Mouse (Mus musculus) embryonic facial prominence, embryonic 15.5 days (tissue): ENCODE data around the gene Plekhg1. TPM values are rescaled to one million over a fixed set of nuclear protein-coding genes. Genes with fewer than 3 reads are reported as not detected.
A peak's percentile ranks its signal among the peaks of the same experiment; 100 is the strongest.

Source experiments
- ATAC-seq: fragments of 200-750 bp; cut with Nextera tagmentation; 2 replicates; pipeline ENCODE4 v1.8.0; 2017; ENCODE audit warnings: low read depth, moderate TSS enrichment; ENCODE audit not compliant: insufficient number of reproducible peaks, low FRiP score, low TSS enrichment
- H3K27ac ChIP-seq: fragments of 300-500 bp; sonication (generic); replicated peaks from 2 replicates; pipeline ENCODE4 v1.5.1; 2015; ENCODE audit warnings: mild to moderate bottlenecking, inconsistent platforms
- H3K27me3 ChIP-seq: fragments of 300-500 bp; sonication (generic); 2 replicates; pipeline ENCODE4 v1.6.1; 2015; ENCODE audit warnings: inconsistent platforms
- H3K36me3 ChIP-seq: fragments of 300-500 bp; sonication (generic); 2 replicates; pipeline ENCODE4 v1.6.1; 2015; ENCODE audit warnings: mild to moderate bottlenecking, inconsistent platforms
- H3K4me1 ChIP-seq: fragments of 300-500 bp; sonication (generic); 2 replicates; pipeline ENCODE4 v1.6.1; 2015; ENCODE audit warnings: inconsistent platforms
- H3K4me2 ChIP-seq: fragments of 300-500 bp; sonication (generic); replicated peaks from 2 replicates; pipeline ENCODE4 v1.6.1; 2015; ENCODE audit warnings: mild to moderate bottlenecking, inconsistent platforms
- H3K4me3 ChIP-seq: fragments of 300-500 bp; sonication (generic); replicated peaks from 2 replicates; pipeline ENCODE4 v1.5.1; 2015; ENCODE audit warnings: mild to moderate bottlenecking, inconsistent platforms
- H3K9ac ChIP-seq: fragments of 300-500 bp; sonication (generic); 2 replicates; pipeline ENCODE4 v1.6.1; 2015; ENCODE audit warnings: inconsistent platforms
- H3K9me3 ChIP-seq: fragments of 300-500 bp; sonication (generic); replicated peaks from 2 replicates; pipeline ENCODE4 v1.6.1; 2016; ENCODE audit warnings: inconsistent platforms
- WGBS: fragments of 180-500 bp; shearing (Covaris S2); methylation state at CpG from one replicate; pipeline ENCODE4 v1.1.7; 2015; 5-methylcytosine and 5-hydroxymethylcytosine counted together
- polyA plus RNA-seq: library from polyadenylated mRNA; unstranded; fragments of >200 nt; fragmentation: Nextera tagmentation; extraction: Ambion mirVana; gene quantifications from 2 replicates; pipeline ENCODE4 v1.2.1, GENCODE M21; 2015

Gene Plekhg1
- polyA plus RNA-seq, 1 experiment from 2014 or later = 15.3 TPM

GRCm38 (mm10) chr10:3972237-3972636 is 232.1 kb downstream of the Plekhg1 start:
- 80% methylated on average over 9 of the region's 9 CpGs for WGBS
- H3K4me3 ChIP-seq = no peak overlapping the region; the same call in 1 of the 2 replicates
- H3K27me3 ChIP-seq = no peaks in the 10 kb centered on the region
- ATAC-seq = no peak
- peaks cover 18% of the 10 kb centered on the region for H3K4me1 ChIP-seq
- peak overlapping the region; percentile 96; the same call in 1 of the 2 replicates for H3K4me2 ChIP-seq
- H3K36me3 ChIP-seq = no peaks in the 10 kb centered on the region
- peak overlapping the region; percentile 89; the same call in 1 of the 2 replicates for H3K27ac ChIP-seq
- no peaks in the 10 kb centered on the region for H3K9me3 ChIP-seq
- no peak overlapping the region for H3K9ac ChIP-seq

- Histone ChIP-seq H3K4me1 (peaks cover 18% of the 10 kb centered on the region), H3K27me3 (no peaks in the 10 kb centered on the region), H3K27ac (peak within 1 kb of the TSS; percentile 89), H3K4me3 (peak within 1 kb of the TSS; percentile 63), H3K9me3 (no peaks in the 10 kb centered on the region), H3K9ac (peak within 1 kb of the TSS; percentile 66), H3K4me2 (peak within 1 kb of the TSS; percentile 96), H3K36me3 (no peaks in the 10 kb centered on the region)
- WGBS = under 1% methylated on average over 40 of the region's 40 CpGs
- peak; percentile 61 for ATAC-seq
These were observed 232.9 kb downstream of the Plekhg1 start, which contains the start of gene Mthfd1l for GRCm38 (mm10) chr10:3972981-3973588. Gene Mthfd1l (plus strand): TSS chr10:3973118.

GRCm38 (mm10) chr10:3973589-3974070 is 233.5 kb downstream of the Plekhg1 start:
- peak overlapping the region; percentile 66 for H3K9ac ChIP-seq
- under 1% methylated on average over 39 of the region's 39 CpGs for WGBS

GRCm38 (mm10) chr10:3974380-3974779 is 234.2 kb downstream of the Plekhg1 start:
- no peaks in the 10 kb centered on the region for H3K27me3 ChIP-seq
- no peak overlapping the region for H3K9ac ChIP-seq
- peaks cover 7% of the 10 kb centered on the region; the same call in 1 of the 2 replicates for H3K36me3 ChIP-seq
- no peak overlapping the region for H3K27ac ChIP-seq
- 59% methylated on average over 3 of the region's 3 CpGs for WGBS
- peak overlapping the region; percentile 96; the same call in 1 of the 2 replicates for H3K4me2 ChIP-seq
- H3K4me1 ChIP-seq = peaks cover 18% of the 10 kb centered on the region
- H3K4me3 ChIP-seq = no peak overlapping the region; the same call in 1 of the 2 replicates
- ATAC-seq = no peak
- H3K9me3 ChIP-seq = no peaks in the 10 kb centered on the region

More at GRCm38 (mm10) chr10:3973589-3974070, 233.5 kb downstream of the Plekhg1 start:
- H3K36me3 ChIP-seq = no peaks in the 10 kb centered on the region
- H3K4me1 ChIP-seq = peaks cover 18% of the 10 kb centered on the region
- H3K27ac ChIP-seq = peak overlapping the region; percentile 89
- H3K9me3 ChIP-seq = no peaks in the 10 kb centered on the region
- peak overlapping the region; percentile 96 for H3K4me2 ChIP-seq
- H3K27me3 ChIP-seq = no peaks in the 10 kb centered on the region
- H3K4me3 ChIP-seq = peak overlapping the region; percentile 63
- ATAC-seq = peak; percentile 93

- Histone ChIP-seq H3K36me3 (peaks cover 14% of the 10 kb centered on the region), H3K27me3 (no peaks in the 10 kb centered on the region), H3K4me2 (no peak overlapping the region), H3K4me3 (no peak overlapping the region), H3K9me3 (no peaks in the 10 kb centered on the region), H3K4me1 (peaks cover 18% of the 10 kb centered on the region), H3K9ac (no peak overlapping the region), H3K27ac (no peak overlapping the region)
- 68% methylated on average over 6 of the region's 6 CpGs for WGBS
- no peak for ATAC-seq
These were observed 235.9 kb downstream of the Plekhg1 start for GRCm38 (mm10) chr10:3975898-3976622.

- 54% methylated on average over 4 of the region's 4 CpGs for WGBS
- Histone ChIP-seq H3K36me3 (peaks cover 14% of the 10 kb centered on the region), H3K4me2 (no peak overlapping the region), H3K27me3 (no peaks in the 10 kb centered on the region), H3K4me1 (peaks cover 18% of the 10 kb centered on the region), H3K27ac (no peak overlapping the region), H3K9ac (no peak overlapping the region), H3K9me3 (no peaks in the 10 kb centered on the region), H3K4me3 (no peak overlapping the region)
- ATAC-seq = no peak
These were observed 236.5 kb downstream of the Plekhg1 start for GRCm38 (mm10) chr10:3976623-3977010.

GRCm38 (mm10) chr10:3978326-3978725 is 238.2 kb downstream of the Plekhg1 start:
- Histone ChIP-seq H3K36me3 (peaks cover 17% of the 10 kb centered on the region), H3K9ac (no peak overlapping the region), H3K4me3 (no peak overlapping the region), H3K9me3 (no peaks in the 10 kb centered on the region), H3K27ac (no peak overlapping the region), H3K4me2 (no peak overlapping the region), H3K27me3 (no peaks in the 10 kb centered on the region), H3K4me1 (peaks cover 12% of the 10 kb centered on the region; the same call in 1 of the 2 replicates)
- ATAC-seq = no peak
- WGBS = 78% methylated on average over 3 of the region's 3 CpGs

- Histone ChIP-seq H3K4me1 (peaks cover 12% of the 10 kb centered on the region; the same call in 1 of the 2 replicates), H3K4me2 (no peak overlapping the region), H3K27me3 (no peaks in the 10 kb centered on the region), H3K27ac (no peak overlapping the region), H3K36me3 (peaks cover 17% of the 10 kb centered on the region), H3K9ac (no peak overlapping the region), H3K4me3 (no peak overlapping the region), H3K9me3 (no peaks in the 10 kb centered on the region)
- no peak for ATAC-seq
- 92% methylated on average over 5 of the region's 5 CpGs for WGBS
These were observed 238.8 kb downstream of the Plekhg1 start for GRCm38 (mm10) chr10:3978792-3979488.

- no peak overlapping the region for H3K9ac ChIP-seq
- H3K4me3 ChIP-seq = no peak overlapping the region
- 77% methylated on average over 4 of the region's 4 CpGs for WGBS
- H3K27me3 ChIP-seq = no peaks in the 10 kb centered on the region
- peaks cover 12% of the 10 kb centered on the region; the same call in 1 of the 2 replicates for H3K4me1 ChIP-seq
- H3K4me2 ChIP-seq = no peak overlapping the region
- H3K36me3 ChIP-seq = peaks cover 17% of the 10 kb centered on the region
- no peak overlapping the region for H3K27ac ChIP-seq
- ATAC-seq = no peak
- no peaks in the 10 kb centered on the region for H3K9me3 ChIP-seq
These were observed 240.1 kb downstream of the Plekhg1 start for GRCm38 (mm10) chr10:3980231-3980630.

GRCm38 (mm10) chr10:3990295-3990883 is 250.2 kb downstream of the Plekhg1 start:
- no peak overlapping the region for H3K4me2 ChIP-seq
- no peak for ATAC-seq
- H3K36me3 ChIP-seq = peaks cover 19% of the 10 kb centered on the region
- H3K4me1 ChIP-seq = no peaks in the 10 kb centered on the region
- H3K27ac ChIP-seq = no peak overlapping the region
- H3K4me3 ChIP-seq = no peak overlapping the region
- H3K27me3 ChIP-seq = no peaks in the 10 kb centered on the region
- 91% methylated on average over 6 of the region's 6 CpGs for WGBS
- no peak overlapping the region for H3K9ac ChIP-seq
- H3K9me3 ChIP-seq = no peaks in the 10 kb centered on the region
